Mouse (Mus musculus): ENCODE measurements around the gene Ms4a1. TPM values are rescaled to one million over a fixed set of nuclear protein-coding genes. Genes with fewer than 3 reads are reported as not detected.
"Not testable (repeated sequence)": the region's sequence is repeated elsewhere in the genome, so short reads cannot be mapped to it uniquely, and the experiment has no call there.

Gene Ms4a1
- polyA plus RNA-seq, 1 experiment from 2014 or later = not detected

- not testable (repeated sequence) for DNase-seq (ENCODE audit: low spot score); H3K9me3 ChIP-seq (replicated peaks); H3K27ac ChIP-seq (replicated peaks); H3K27me3 ChIP-seq (ENCODE audit: low read depth, poor library complexity, severe bottlenecking); H3K36me3 ChIP-seq; H3K4me1 ChIP-seq; H3K4me3 ChIP-seq
- 78% methylated on average over 4 of the region's 4 CpGs for WGBS
These were observed 3.1 kb downstream of the Ms4a1 start for GRCm38 (mm10) chr19:11262932-11263331.

GRCm38 (mm10) chr19:11261522-11261921, 4.5 kb downstream of the Ms4a1 start:
- Histone ChIP-seq H3K4me1 (no peaks in the 10 kb centered on the region), H3K9me3 (replicated peaks) (no peaks in the 10 kb centered on the region), H3K27ac (replicated peaks) (no peak overlapping the region), H3K27me3 (ENCODE audit: low read depth, poor library complexity, severe bottlenecking) (no peaks in the 10 kb centered on the region), H3K4me3 (no peak overlapping the region), H3K36me3 (no peaks in the 10 kb centered on the region)
- no peak for DNase-seq (ENCODE audit: low spot score)
- 91% methylated on average over 2 of the region's 2 CpGs for WGBS

- Histone ChIP-seq H3K36me3 (no peaks in the 10 kb centered on the region), H3K27ac (replicated peaks) (no peak overlapping the region), H3K9me3 (replicated peaks) (no peaks in the 10 kb centered on the region), H3K27me3 (ENCODE audit: low read depth, poor library complexity, severe bottlenecking) (no peaks in the 10 kb centered on the region), H3K4me1 (no peaks in the 10 kb centered on the region), H3K4me3 (no peak overlapping the region)
- no peak for DNase-seq (ENCODE audit: low spot score)
These were observed 21.8 kb downstream of the Ms4a1 start for GRCm38 (mm10) chr19:11244230-11244629.

GRCm38 (mm10) chr19:11242560-11242959, 23.5 kb downstream of the Ms4a1 start:
- Histone ChIP-seq H3K36me3 (no peaks in the 10 kb centered on the region), H3K27ac (replicated peaks) (no peak overlapping the region), H3K4me1 (no peaks in the 10 kb centered on the region), H3K9me3 (replicated peaks) (no peaks in the 10 kb centered on the region), H3K27me3 (ENCODE audit: low read depth, poor library complexity, severe bottlenecking) (no peaks in the 10 kb centered on the region), H3K4me3 (no peak overlapping the region)
- 63% methylated on average over 5 of the region's 5 CpGs for WGBS
- DNase-seq (ENCODE audit: low spot score) = no peak

- no peaks in the 10 kb centered on the region for H3K36me3 ChIP-seq
- no peak overlapping the region for H3K27ac ChIP-seq (replicated peaks)
- no peaks in the 10 kb centered on the region for H3K4me1 ChIP-seq
- no peak for DNase-seq (ENCODE audit: low spot score)
- H3K9me3 ChIP-seq (replicated peaks) = no peaks in the 10 kb centered on the region
- H3K4me3 ChIP-seq = no peak overlapping the region
- no peaks in the 10 kb centered on the region for H3K27me3 ChIP-seq (ENCODE audit: low read depth, poor library complexity, severe bottlenecking)
These were observed 30.2 kb downstream of the Ms4a1 start for GRCm38 (mm10) chr19:11235820-11236219.

- Histone ChIP-seq H3K36me3 (no peaks in the 10 kb centered on the region), H3K27me3 (ENCODE audit: low read depth, poor library complexity, severe bottlenecking) (no peaks in the 10 kb centered on the region), H3K4me1 (no peaks in the 10 kb centered on the region), H3K27ac (replicated peaks) (no peak overlapping the region), H3K4me3 (no peak overlapping the region), H3K9me3 (replicated peaks) (no peaks in the 10 kb centered on the region)
- WGBS = 78% methylated on average over 5 of the region's 5 CpGs
- no peak for DNase-seq (ENCODE audit: low spot score)
These were observed 30.9 kb downstream of the Ms4a1 start for GRCm38 (mm10) chr19:11234921-11235735.

- Histone ChIP-seq H3K4me3 (no peak overlapping the region), H3K36me3 (no peaks in the 10 kb centered on the region), H3K27me3 (ENCODE audit: low read depth, poor library complexity, severe bottlenecking) (no peaks in the 10 kb centered on the region), H3K4me1 (no peaks in the 10 kb centered on the region), H3K9me3 (replicated peaks) (no peaks in the 10 kb centered on the region), H3K27ac (replicated peaks) (no peak overlapping the region)
- DNase-seq (ENCODE audit: low spot score) = no peak
- 81% methylated on average over 5 of the region's 5 CpGs for WGBS
These were observed 31.8 kb downstream of the Ms4a1 start for GRCm38 (mm10) chr19:11234244-11234643.

GRCm38 (mm10) chr19:11232348-11232747, 33.7 kb downstream of the Ms4a1 start, which contains the start of gene Ms4a12:
TSS of gene Ms4a12 (minus strand) at chr19:11232448.
- H3K9me3 ChIP-seq (replicated peaks) = no peaks in the 10 kb centered on the region
- no peaks in the 10 kb centered on the region for H3K4me1 ChIP-seq
- H3K4me3 ChIP-seq = no peak within 1 kb of the TSS
- H3K27ac ChIP-seq (replicated peaks) = no peak within 1 kb of the TSS
- 74% methylated on average over 5 of the region's 5 CpGs for WGBS
- no peaks in the 10 kb centered on the region for H3K36me3 ChIP-seq
- H3K27me3 ChIP-seq (ENCODE audit: low read depth, poor library complexity, severe bottlenecking) = no peaks in the 10 kb centered on the region
- no peak for DNase-seq (ENCODE audit: low spot score)

Other genes starting within 250 kb of the Ms4a1 start
- not detected in 2 replicates for gene Ms4a18, start 248.2 kb downstream of the Ms4a1 start, polyA plus RNA-seq (2016; fragmentation: Nextera tagmentation; extraction: Ambion mirVana)
- gene Ms4a8a, start 185.1 kb downstream of the Ms4a1 start, polyA plus RNA-seq (2016; fragmentation: Nextera tagmentation; extraction: Ambion mirVana) = not detected in 2 replicates
- gene 1700017D01Rik, start 135.4 kb downstream of the Ms4a1 start, polyA plus RNA-seq (2016; fragmentation: Nextera tagmentation; extraction: Ambion mirVana) = not detected in 2 replicates
- not detected in 2 replicates for gene 1700025F22Rik, start 100.9 kb downstream of the Ms4a1 start, polyA plus RNA-seq (2016; fragmentation: Nextera tagmentation; extraction: Ambion mirVana)
- not detected in 2 replicates for gene Ms4a13, start 69.5 kb downstream of the Ms4a1 start, polyA plus RNA-seq (2016; fragmentation: Nextera tagmentation; extraction: Ambion mirVana)
- not detected in 2 replicates for gene Ms4a12, start 33.8 kb downstream of the Ms4a1 start, polyA plus RNA-seq (2016; fragmentation: Nextera tagmentation; extraction: Ambion mirVana)
- not detected in 2 replicates for gene Ms4a5, start 17.6 kb upstream of the Ms4a1 start, polyA plus RNA-seq (2016; fragmentation: Nextera tagmentation; extraction: Ambion mirVana)
- gene Ms4a14, start 48.2 kb upstream of the Ms4a1 start, polyA plus RNA-seq (2016; fragmentation: Nextera tagmentation; extraction: Ambion mirVana) = not detected in 2 replicates
- gene Ms4a7, start 69.9 kb upstream of the Ms4a1 start, polyA plus RNA-seq (2016; fragmentation: Nextera tagmentation; extraction: Ambion mirVana) = 0.37 and 0.89 TPM in 2 replicates
- 0.90 and 3.7 TPM in 2 replicates for gene Ms4a4a, start 109.3 kb upstream of the Ms4a1 start, polyA plus RNA-seq (2016; fragmentation: Nextera tagmentation; extraction: Ambion mirVana)
- gene Ms4a4c, start 138.5 kb upstream of the Ms4a1 start, polyA plus RNA-seq (2016; fragmentation: Nextera tagmentation; extraction: Ambion mirVana) = 0.20 TPM in 1 of 2 replicates, not detected in the other
- gene Ms4a4b, start 177.3 kb upstream of the Ms4a1 start, polyA plus RNA-seq (2016; fragmentation: Nextera tagmentation; extraction: Ambion mirVana) = not detected in 2 replicates
- 2.0 and 2.2 TPM in 2 replicates for gene Ms4a6c, start 203.1 kb upstream of the Ms4a1 start, polyA plus RNA-seq (2016; fragmentation: Nextera tagmentation; extraction: Ambion mirVana)
- not detected in 2 replicates for gene Gm8369, start 219.7 kb upstream of the Ms4a1 start, polyA plus RNA-seq (2016; fragmentation: Nextera tagmentation; extraction: Ambion mirVana)

All from midbrain, embryonic 10.5 days (tissue).